Mouse (Mus musculus): ENCODE results near the gene Cdhr4.

DNA sequence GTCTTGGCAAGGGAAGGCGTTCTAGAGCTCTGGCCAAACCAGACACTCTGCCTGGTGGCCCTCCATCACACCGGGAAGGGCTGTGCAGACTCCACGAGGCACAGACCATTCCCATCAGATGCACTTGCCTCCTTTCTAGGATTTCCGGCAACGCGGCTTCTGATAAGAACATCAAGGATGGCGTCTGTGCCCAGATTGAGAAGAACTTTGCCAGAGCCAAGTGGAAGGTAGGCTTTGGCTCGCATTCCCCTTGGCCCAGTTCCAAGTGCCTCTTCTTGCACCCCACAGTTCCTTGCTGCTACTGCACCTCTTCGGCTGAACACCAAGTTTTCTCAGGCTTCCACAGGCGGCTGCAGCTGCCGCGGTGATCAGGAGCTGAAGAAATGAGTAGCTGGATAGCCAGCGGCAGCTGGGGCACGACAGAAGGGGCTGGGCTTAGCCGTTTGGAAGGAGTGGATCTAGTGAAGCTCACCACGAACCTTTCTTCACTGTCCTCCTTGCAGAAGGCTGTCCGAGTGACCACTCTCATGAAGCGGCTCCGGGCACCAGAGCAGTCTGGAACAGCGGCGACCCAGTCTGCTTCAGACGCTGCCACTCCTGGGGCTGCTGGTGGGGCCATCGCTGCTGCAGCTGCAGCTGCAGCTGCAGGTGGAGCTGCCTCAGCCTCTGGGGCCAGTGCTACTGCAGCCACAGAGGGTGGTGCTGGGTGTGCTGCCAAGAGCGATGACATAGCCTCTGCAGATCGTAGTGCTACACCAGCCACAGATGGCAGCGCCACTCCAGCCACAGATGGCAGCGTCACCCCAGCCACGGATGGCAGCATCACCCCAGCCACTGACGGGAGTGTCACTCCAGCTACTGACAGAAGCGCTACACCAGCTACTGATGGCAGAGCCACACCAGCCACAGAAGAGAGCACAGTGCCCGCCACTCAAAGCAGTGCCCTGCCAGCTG, 44.8 kb upstream of the Cdhr4 start:
- TF ChIP-seq CTCF (IDR thresholded peaks at IDR 0.05; ENCODE audit: low read depth) (no peak), EP300 (IDR thresholded peaks at IDR 0.05; ENCODE audit: low read depth) (no peak)

All from heart, postnatal 0 days (tissue).